Mouse (Mus musculus) intestine, embryonic 15.5 days (tissue): Measurements from ENCODE around the gene Flywch1. TPM values are rescaled to one million over a fixed set of nuclear protein-coding genes. Genes with fewer than 3 reads are reported as not detected.

Source experiments
- ATAC-seq: fragments of 200-750 bp; cut with Nextera tagmentation; 2 replicates; pipeline ENCODE4 v1.8.0; 2017; ENCODE audit warnings: moderate TSS enrichment, moderate library complexity
- H3K27ac ChIP-seq: fragments of 300-500 bp; sonication (generic); 2 replicates; pipeline ENCODE4 v1.5.1; 2015; ENCODE audit warnings: mild to moderate bottlenecking, inconsistent platforms
- H3K27me3 ChIP-seq: fragments of 300-500 bp; sonication (generic); replicated peaks from 2 replicates; pipeline ENCODE4 v1.6.1; 2015; ENCODE audit warnings: inconsistent platforms
- H3K36me3 ChIP-seq: fragments of 300-500 bp; sonication (generic); 2 replicates; pipeline ENCODE4 v1.6.1; 2015; ENCODE audit warnings: inconsistent platforms
- H3K4me1 ChIP-seq: fragments of 300-500 bp; sonication (generic); replicated peaks from 2 replicates; pipeline ENCODE4 v1.6.1; 2015; ENCODE audit warnings: inconsistent platforms
- H3K4me2 ChIP-seq: fragments of 300-500 bp; sonication (generic); replicated peaks from 2 replicates; pipeline ENCODE4 v1.6.1; 2015; ENCODE audit warnings: mild to moderate bottlenecking, inconsistent platforms
- H3K4me3 ChIP-seq: fragments of 300-500 bp; sonication (generic); replicated peaks from 2 replicates; pipeline ENCODE4 v1.5.1; 2015; ENCODE audit warnings: inconsistent platforms
- H3K9ac ChIP-seq: fragments of 300-500 bp; sonication (generic); 2 replicates; pipeline ENCODE4 v1.6.1; 2015; ENCODE audit warnings: inconsistent platforms
- H3K9me3 ChIP-seq: fragments of 300-500 bp; sonication (generic); 2 replicates; pipeline ENCODE4 v1.6.1; 2016; ENCODE audit warnings: inconsistent platforms
- WGBS: fragments of 180-500 bp; shearing (Covaris S2); methylation state at CpG from one replicate; pipeline ENCODE4 v1.1.7; 2015; 5-methylcytosine and 5-hydroxymethylcytosine counted together
- polyA plus RNA-seq: library from polyadenylated mRNA; unstranded; fragments of >200 nt; fragmentation: Nextera tagmentation; extraction: Ambion mirVana; gene quantifications from 2 replicates; pipeline ENCODE4 v1.2.1, GENCODE M21; 2015

Flywch1 gene
- polyA plus RNA-seq, 1 experiment from 2014 or later = 48.3 TPM

- no peaks in the 10 kb centered on the region for H3K36me3 ChIP-seq
- H3K4me3 ChIP-seq = peak within 1 kb of the TSS; percentile 71
- peak within 1 kb of the TSS; percentile 100 for H3K4me2 ChIP-seq
- peaks cover 43% of the 10 kb centered on the region for H3K4me1 ChIP-seq
- H3K9ac ChIP-seq = peak within 1 kb of the TSS; percentile 73
- H3K9me3 ChIP-seq = no peaks in the 10 kb centered on the region
- peaks cover 51% of the 10 kb centered on the region for H3K27me3 ChIP-seq
- ATAC-seq = peak; percentile 70
- H3K27ac ChIP-seq = peak within 1 kb of the TSS; percentile 68
- WGBS = 6% methylated on average over 13 of the region's 13 CpGs
Measured at GRCm38 (mm10) chr17:23740598-23741021, 30.8 kb downstream of the Flywch1 start, which contains the start of gene Paqr4. Gene Paqr4, minus strand, starts transcription at chr17:23740867.

GRCm38 (mm10) chr17:23740136-23740584, 31.2 kb downstream of the Flywch1 start:
- Histone ChIP-seq H3K9me3 (no peaks in the 10 kb centered on the region), H3K27ac (peak overlapping the region; percentile 68), H3K36me3 (no peaks in the 10 kb centered on the region), H3K27me3 (peaks cover 46% of the 10 kb centered on the region), H3K4me1 (peaks cover 38% of the 10 kb centered on the region), H3K4me3 (peak overlapping the region; percentile 71), H3K9ac (peak overlapping the region; percentile 73), H3K4me2 (peak overlapping the region; percentile 100)
- ATAC-seq = peak; percentile 87
- under 1% methylated on average over 46 of the region's 46 CpGs for WGBS

GRCm38 (mm10) chr17:23739202-23740135, 31.9 kb downstream of the Flywch1 start:
- Histone ChIP-seq H3K4me1 (peaks cover 32% of the 10 kb centered on the region), H3K27ac (peak overlapping the region; percentile 68), H3K27me3 (peaks cover 39% of the 10 kb centered on the region), H3K9ac (peak overlapping the region; percentile 73), H3K4me3 (peak overlapping the region; percentile 71), H3K4me2 (peak overlapping the region; percentile 100), H3K9me3 (no peaks in the 10 kb centered on the region), H3K36me3 (no peaks in the 10 kb centered on the region)
- whole genome bisulfite sequencing = 2% methylated on average over 48 of the region's 48 CpGs
- peak; percentile 18 for ATAC-seq

- Histone ChIP-seq H3K27me3 (peaks cover 34% of the 10 kb centered on the region), H3K4me1 (peaks cover 31% of the 10 kb centered on the region), H3K4me2 (peak overlapping the region; percentile 100), H3K36me3 (no peaks in the 10 kb centered on the region), H3K9me3 (no peaks in the 10 kb centered on the region), H3K4me3 (peak overlapping the region; percentile 71), H3K9ac (peak overlapping the region; percentile 73), H3K27ac (no peak overlapping the region)
- WGBS = 54% methylated on average over 2 of the region's 2 CpGs
- ATAC-seq = no peak
Measured at GRCm38 (mm10) chr17:23738836-23739201, 32.6 kb downstream of the Flywch1 start.

GRCm38 (mm10) chr17:23737493-23738445, 33.6 kb downstream of the Flywch1 start:
- no peak overlapping the region for H3K4me3 ChIP-seq
- H3K4me2 ChIP-seq = 0 out of 2 replicates have a peak overlapping the region, but pooled peaks have one; percentile 18
- no peak overlapping the region for H3K27ac ChIP-seq
- H3K36me3 ChIP-seq = no peaks in the 10 kb centered on the region
- H3K4me1 ChIP-seq = peaks cover 31% of the 10 kb centered on the region
- H3K27me3 ChIP-seq = peaks cover 23% of the 10 kb centered on the region
- no peak for ATAC-seq
- no peaks in the 10 kb centered on the region for H3K9me3 ChIP-seq
- 67% methylated on average over 15 of the region's 15 CpGs for WGBS
- H3K9ac ChIP-seq = no peak overlapping the region

- Histone ChIP-seq H3K4me1 (peaks cover 9% of the 10 kb centered on the region), H3K4me3 (no peak overlapping the region), H3K9ac (no peak overlapping the region), H3K4me2 (no peak overlapping the region), H3K36me3 (no peaks in the 10 kb centered on the region), H3K27ac (no peak overlapping the region), H3K9me3 (no peaks in the 10 kb centered on the region), H3K27me3 (no peaks in the 10 kb centered on the region)
- ATAC-seq = no peak
- 50% methylated on average over 1 of the region's 1 CpGs for WGBS
Measured at GRCm38 (mm10) chr17:23734341-23734740, 37.1 kb downstream of the Flywch1 start.

GRCm38 (mm10) chr17:23730441-23730840, 41.0 kb downstream of the Flywch1 start:
- no peak overlapping the region for H3K4me2 ChIP-seq
- H3K4me1 ChIP-seq = peaks cover 5% of the 10 kb centered on the region; the same call in 1 of the 2 replicates
- no peaks in the 10 kb centered on the region for H3K27me3 ChIP-seq
- H3K4me3 ChIP-seq = no peak overlapping the region
- no peaks in the 10 kb centered on the region for H3K36me3 ChIP-seq
- H3K9me3 ChIP-seq = no peaks in the 10 kb centered on the region
- WGBS = 79% methylated on average over 1 of the region's 1 CpGs
- no peak for ATAC-seq
- H3K27ac ChIP-seq = no peak overlapping the region
- H3K9ac ChIP-seq = no peak overlapping the region

- Histone ChIP-seq H3K4me1 (peaks cover 7% of the 10 kb centered on the region; the same call in 1 of the 2 replicates), H3K9me3 (no peaks in the 10 kb centered on the region), H3K4me3 (peak overlapping the region; percentile 97), H3K9ac (peak overlapping the region; percentile 81), H3K4me2 (peak overlapping the region; percentile 73), H3K27me3 (no peaks in the 10 kb centered on the region), H3K36me3 (no peaks in the 10 kb centered on the region), H3K27ac (peak overlapping the region; percentile 91)
- ATAC-seq = peak; percentile 92
- WGBS = 0% methylated on average over 20 of the region's 20 CpGs
Measured at GRCm38 (mm10) chr17:23726758-23727142, 44.7 kb downstream of the Flywch1 start.

GRCm38 (mm10) chr17:23725999-23726757, 45.2 kb downstream of the Flywch1 start, which contains the start of gene Pkmyt1:
Gene Pkmyt1, plus strand, starts transcription at chr17:23726336.
- ATAC-seq = peak; percentile 97
- peak within 1 kb of the TSS; percentile 81 for H3K9ac ChIP-seq
- WGBS = under 1% methylated on average over 62 of the region's 73 CpGs

GRCm38 (mm10) chr17:23725477-23725876, 45.9 kb downstream of the Flywch1 start:
- H3K27me3 ChIP-seq = no peaks in the 10 kb centered on the region
- 66% methylated on average over 4 of the region's 4 CpGs for WGBS
- peak overlapping the region; percentile 64; the same call in 1 of the 2 replicates for H3K27ac ChIP-seq
- H3K36me3 ChIP-seq = no peaks in the 10 kb centered on the region
- no peaks in the 10 kb centered on the region for H3K9me3 ChIP-seq
- peak overlapping the region; percentile 55; the same call in 1 of the 2 replicates for H3K9ac ChIP-seq
- H3K4me2 ChIP-seq = peak overlapping the region; percentile 73
- H3K4me1 ChIP-seq = peaks cover 12% of the 10 kb centered on the region
- ATAC-seq = no peak
- peak overlapping the region; percentile 97; the same call in 1 of the 2 replicates for H3K4me3 ChIP-seq

More at GRCm38 (mm10) chr17:23725999-23726757, 45.2 kb downstream of the Flywch1 start, which contains the start of gene Pkmyt1:
- H3K36me3 ChIP-seq = no peaks in the 10 kb centered on the region
- peaks cover 12% of the 10 kb centered on the region for H3K4me1 ChIP-seq
- H3K4me3 ChIP-seq = peak within 1 kb of the TSS; percentile 97
- peak within 1 kb of the TSS; percentile 91 for H3K27ac ChIP-seq
- H3K27me3 ChIP-seq = no peaks in the 10 kb centered on the region
- H3K9me3 ChIP-seq = no peaks in the 10 kb centered on the region
- peak within 1 kb of the TSS; percentile 73 for H3K4me2 ChIP-seq
